Mouse (Mus musculus) CH12.LX (cell line): ENCODE measurements around the gene Lrrc61. TPM values are rescaled to one million over a fixed set of nuclear protein-coding genes. Genes with fewer than 3 reads are reported as not detected.

ENCODE experiments used
- DNase-seq: peaks from one replicate; pipeline ENCODE4 v3.0.0-alpha.2; 2013; ENCODE audit errors: extremely low read depth
- H3K27ac ChIP-seq: 2 replicates; pipeline ENCODE4 v1.5.1; 2012; ENCODE audit warnings: low read depth, mild to moderate bottlenecking, control low read depth, moderate library complexity; ENCODE audit not compliant: insufficient read depth
- H3K27me3 ChIP-seq: replicated peaks from 2 replicates; pipeline ENCODE3; 2012; ENCODE audit warnings: inconsistent platforms
- H3K36me3 ChIP-seq, 2 experiments: replicated peaks in 1 of 2; 2 replicates each; pipeline versions ENCODE3 to v1.6.1; 2012; ENCODE audit warnings: inconsistent platforms in 1 of 2, low read length in 1 of 2, mild to moderate bottlenecking in 1 of 2, mixed read lengths in 1 of 2, moderate library complexity in 1 of 2; ENCODE audit not compliant: control insufficient read depth in 1 of 2, insufficient read depth in 1 of 2
- H3K4me1 ChIP-seq, 2 experiments: 2 replicates each; pipeline ENCODE4 v1.6.1; 2012; ENCODE audit warnings: inconsistent platforms in 1 of 2, moderate library complexity in 1 of 2; ENCODE audit not compliant: insufficient read depth in 2 of 2, control insufficient read depth in 1 of 2
- H3K4me2 ChIP-seq: 2 replicates; pipeline ENCODE4 v1.6.1; 2012; ENCODE audit warnings: low read depth, mild to moderate bottlenecking, control low read depth; ENCODE audit not compliant: poor library complexity, insufficient read depth, severe bottlenecking
- H3K4me3 ChIP-seq, 3 experiments: fragments of 150-350 bp in 1 of 3; sonication (generic) in 1 of 3; replicated peaks in 1 of 3; 2 replicates each; pipeline versions ENCODE3 to v1.5.1; 2011 to 2012; ENCODE audit warnings: low read depth in 2 of 3, low read length in 2 of 3, mild to moderate bottlenecking in 2 of 3, moderate library complexity in 2 of 3, control low read depth in 1 of 3, improper control_type of control experiment in 1 of 3, inconsistent platforms in 1 of 3, mixed read lengths in 1 of 3; ENCODE audit not compliant: poor library complexity in 1 of 3
- H3K79me2 ChIP-seq: replicated peaks from 2 replicates; pipeline ENCODE4 v1.6.1; 2012; ENCODE audit warnings: mild to moderate bottlenecking, moderate library complexity; ENCODE audit not compliant: control insufficient read depth, poor library complexity, insufficient read depth, severe bottlenecking; ENCODE audit errors: extremely low read depth
- H3K9ac ChIP-seq: 2 replicates; pipeline ENCODE4 v1.6.1; 2012; ENCODE audit warnings: low read depth, mild to moderate bottlenecking, control low read depth, moderate library complexity; ENCODE audit not compliant: insufficient read depth
- H3K9me3 ChIP-seq: replicated peaks from 2 replicates; pipeline ENCODE3; 2012; ENCODE audit warnings: low read length, inconsistent platforms, mixed read lengths
- BHLHE40 ChIP-seq: IDR thresholded peaks from 2 replicates; pipeline ENCODE4 v1.6.1; 2011; ENCODE audit warnings: mild to moderate bottlenecking, low read depth, low read length, improper control_type of control experiment
- CHD2 ChIP-seq: IDR thresholded peaks from 2 replicates; pipeline ENCODE4 v1.6.1; 2011; ENCODE audit warnings: low read length, improper control_type of control experiment
- CTCF ChIP-seq, 2 experiments: IDR thresholded peaks in 1 of 2; conservative IDR thresholded peaks in 1 of 2; 2 replicates each; pipeline ENCODE4 v1.5.1; 2011 to 2012; ENCODE audit warnings: low read depth in 2 of 2, low read length in 2 of 2, improper control_type of control experiment in 1 of 2, inconsistent platforms in 1 of 2, mild to moderate bottlenecking in 1 of 2, moderate library complexity in 1 of 2
- E2F4 ChIP-seq: IDR thresholded peaks from 2 replicates; pipeline ENCODE4 v1.6.1; 2011; ENCODE audit warnings: low read depth, low read length, improper control_type of control experiment; ENCODE audit not compliant: insufficient replicate concordance
- GABPA ChIP-seq: IDR thresholded peaks from 2 replicates; pipeline ENCODE4 v1.6.1; 2012; ENCODE audit warnings: low read depth, low read length, improper control_type of control experiment, inconsistent platforms; ENCODE audit not compliant: insufficient replicate concordance
- HCFC1 ChIP-seq: IDR thresholded peaks from 2 replicates; pipeline ENCODE4 v1.6.1; 2012; ENCODE audit warnings: low read depth, mild to moderate bottlenecking, inconsistent platforms, low read length, improper control_type of control experiment
- IRF4 ChIP-seq: IDR thresholded peaks from 2 replicates; pipeline ENCODE4 v1.6.1; 2014; ENCODE audit warnings: low read depth, mild to moderate bottlenecking, inconsistent platforms, low read length, improper control_type of control experiment
- JUN ChIP-seq: IDR thresholded peaks from 2 replicates; pipeline ENCODE4 v1.6.1; 2011; ENCODE audit warnings: low read depth, mild to moderate bottlenecking, low read length, improper control_type of control experiment, moderate library complexity; ENCODE audit not compliant: insufficient read depth
- JUND ChIP-seq: conservative IDR thresholded peaks from 2 replicates; pipeline ENCODE4 v1.6.1; 2011; ENCODE audit warnings: low read depth, low read length, improper control_type of control experiment
- KAT2A ChIP-seq: IDR thresholded peaks from 2 replicates; pipeline ENCODE4 v1.6.1; 2012; ENCODE audit warnings: low read length, improper control_type of control experiment, inconsistent platforms; ENCODE audit not compliant: insufficient replicate concordance
- MAFK ChIP-seq: IDR thresholded peaks from 2 replicates; pipeline ENCODE4 v1.6.1; 2011; ENCODE audit warnings: low read length, improper control_type of control experiment; ENCODE audit not compliant: insufficient replicate concordance
- MAZ ChIP-seq: IDR thresholded peaks from 2 replicates; pipeline ENCODE4 v1.6.1; 2012; ENCODE audit warnings: low read depth, mild to moderate bottlenecking, inconsistent platforms, low read length, improper control_type of control experiment, moderate library complexity
- MXI1 ChIP-seq: IDR thresholded peaks from 2 replicates; pipeline ENCODE4 v1.6.1; 2011; ENCODE audit warnings: mild to moderate bottlenecking, low read depth, low read length, improper control_type of control experiment
- NRF1 ChIP-seq: IDR thresholded peaks from 2 replicates; pipeline ENCODE4 v1.6.1; 2014; ENCODE audit warnings: low read depth, mild to moderate bottlenecking, inconsistent platforms, low read length, improper control_type of control experiment, moderate library complexity
- PAX5 ChIP-seq: IDR thresholded peaks from 2 replicates; pipeline ENCODE4 v1.6.1; 2012; ENCODE audit warnings: low read length, inconsistent platforms, mixed read lengths
- POLR2A ChIP-seq: IDR thresholded peaks from 2 replicates; pipeline ENCODE4 v1.6.1; 2011; ENCODE audit warnings: low read depth, mild to moderate bottlenecking, improper control_type of control experiment, low read length
- RAD21 ChIP-seq: IDR thresholded peaks from 2 replicates; pipeline ENCODE4 v1.6.1; 2011; ENCODE audit warnings: low read depth, mild to moderate bottlenecking, low read length, improper control_type of control experiment, moderate library complexity
- RCOR1 ChIP-seq: conservative IDR thresholded peaks from 2 replicates; pipeline ENCODE4 v1.6.1; 2012; ENCODE audit warnings: low read depth, mild to moderate bottlenecking, inconsistent platforms, low read length, improper control_type of control experiment
- SMC3 ChIP-seq: IDR thresholded peaks from 2 replicates; pipeline ENCODE4 v1.6.1; 2011; ENCODE audit warnings: low read depth, low read length, improper control_type of control experiment
- TBP ChIP-seq: conservative IDR thresholded peaks from 2 replicates; pipeline ENCODE4 v1.6.1; 2011; ENCODE audit warnings: low read depth, low read length, improper control_type of control experiment
- TCF12 ChIP-seq: IDR thresholded peaks from 2 replicates; pipeline ENCODE4 v1.6.1; 2014; ENCODE audit warnings: low read depth, mild to moderate bottlenecking, inconsistent platforms, low read length, improper control_type of control experiment
- UBTF ChIP-seq: IDR thresholded peaks from 2 replicates; pipeline ENCODE4 v1.6.1; 2012; ENCODE audit warnings: low read depth, mild to moderate bottlenecking, inconsistent platforms, low read length, improper control_type of control experiment, moderate library complexity
- USF1 ChIP-seq: IDR thresholded peaks from 2 replicates; pipeline ENCODE4 v1.6.1; 2014; ENCODE audit warnings: low read depth, mild to moderate bottlenecking, inconsistent platforms, low read length, improper control_type of control experiment
- USF2 ChIP-seq: conservative IDR thresholded peaks from 2 replicates; pipeline ENCODE4 v1.6.1; 2011; ENCODE audit warnings: low read depth, low read length, improper control_type of control experiment
- ZC3H11A ChIP-seq: IDR thresholded peaks from 2 replicates; pipeline ENCODE4 v1.6.1; 2012; ENCODE audit warnings: low read depth, mild to moderate bottlenecking, inconsistent platforms, low read length, improper control_type of control experiment
- ZKSCAN1 ChIP-seq: IDR thresholded peaks from 2 replicates; pipeline ENCODE4 v1.6.1; 2012; ENCODE audit warnings: low read depth, inconsistent platforms, low read length, improper control_type of control experiment, borderline replicate concordance
- ZMIZ1 ChIP-seq: IDR thresholded peaks from 2 replicates; pipeline ENCODE4 v1.6.1; 2012; ENCODE audit warnings: low read depth, mild to moderate bottlenecking, inconsistent platforms, low read length, improper control_type of control experiment
- ZNF384 ChIP-seq: IDR thresholded peaks from 2 replicates; pipeline ENCODE4 v1.6.1; 2012; ENCODE audit warnings: low read depth, low read length, improper control_type of control experiment, inconsistent platforms
- dilution Hi-C: fragments of 300-500 bp; cut with MboI; formaldehyde crosslinking; loops from 2 replicates; pipeline ENCODE4 v1.14.3; 2020; ENCODE audit warnings: low sequenced_read_pairs; ENCODE audit not compliant: extremely low pct_unique_long_range_greater_than_20kb, extremely low pct_ligation_motif_present
- in situ Hi-C: fragments of 300-500 bp; cut with MboI; formaldehyde crosslinking; loops from 3 replicates; pipeline ENCODE4 v1.14.3; 2019; ENCODE audit warnings: low sequenced_read_pairs, low pct_ligation_motif_present, low pct_unique_long_range_greater_than_20kb, mixed read lengths
- polyA plus RNA-seq: library from polyadenylated mRNA; unstranded; fragments of >175 nt; gene quantifications from 2 replicates; pipeline ENCODE4 v1.2.1, GENCODE M21; 2012; ENCODE audit warnings: low read depth; ENCODE audit not compliant: insufficient read length
- total RNA-seq, 2 experiments: library from RNA; depleted of rRNA; stranded (reverse); fragments of 300-350 nt in 1 of 2; fragments of >200 nt in 1 of 2; gene quantifications; 2 replicates each; pipeline ENCODE4 v1.2.3; 2012 to 2014

Gene Lrrc61
- total and polyA plus RNA-seq, 3 experiments, result 5.6 to 14.2 (median 13.7) TPM

GRCm38 (mm10) chr6:48572014-48572413 lies 17.4 kb downstream of the Lrrc61 start:
- no peak for DNase-seq
- TF ChIP-seq NRF1, result no peak
- no peak for TF ChIP-seq HCFC1
- no peak for TF ChIP-seq UBTF
- TF ChIP-seq CHD2, result no peak
- TF ChIP-seq USF2, result no peak
- TF ChIP-seq ZKSCAN1, result no peak
- no peak for TF ChIP-seq RCOR1
- no peak for TF ChIP-seq RAD21
- TF ChIP-seq SMC3, result no peak
- no peak for TF ChIP-seq TCF12
- no peak for TF ChIP-seq PAX5
- TF ChIP-seq CTCF (conservative IDR thresholded peaks at IDR 0.05 in 1 of 2, IDR thresholded peaks at IDR 0.05 in 1 of 2; ENCODE audit: low read depth in 2 of 2, low read length in 2 of 2), result no peak
- no peak for TF ChIP-seq MAZ
- TF ChIP-seq KAT2A, result no peak
- no peak for TF ChIP-seq USF1
- TF ChIP-seq, all 38 proteins: peak for 0
- H3K27me3 ChIP-seq, result no peaks in the 10 kb centered on the region
- no peaks in the 10 kb centered on the region for H3K79me2 ChIP-seq
- dilution Hi-C loops, result no loop called here
- in situ Hi-C loops, result no loop called here
- H3K9me3 ChIP-seq, result no peaks in the 10 kb centered on the region
- peaks cover 0 to 13% of the 10 kb centered on the region in 2 experiments for H3K36me3 ChIP-seq
- no peak overlapping the region for H3K9ac ChIP-seq
- no peak overlapping the region for H3K27ac ChIP-seq
- H3K4me1 ChIP-seq, result peaks cover 0 to 6% of the 10 kb centered on the region in 2 experiments; a peak in 1 of 4 replicates
- no peak overlapping the region for H3K4me2 ChIP-seq
- no peak overlapping the region for H3K4me3 ChIP-seq

- no peak for DNase-seq
- in situ Hi-C loops (no loop called here), dilution Hi-C loops (no loop called here)
- Histone ChIP-seq H3K36me3 (peaks cover 0 to 13% of the 10 kb centered on the region in 2 experiments), H3K9me3 (no peaks in the 10 kb centered on the region), H3K27ac (no peak within 1 kb of the TSS), H3K9ac (no peak within 1 kb of the TSS), H3K79me2 (no peaks in the 10 kb centered on the region), H3K4me3 (no peak within 1 kb of the TSS), H3K27me3 (no peaks in the 10 kb centered on the region), H3K4me2 (no peak within 1 kb of the TSS), H3K4me1 (peaks cover 0 to 6% of the 10 kb centered on the region in 2 experiments; a peak in 1 of 4 replicates)
- TF ChIP-seq IRF4 (no peak), ZNF384 (no peak), ZC3H11A (no peak), ZMIZ1 (no peak), CTCF (conservative IDR thresholded peaks at IDR 0.05 in 1 of 2, IDR thresholded peaks at IDR 0.05 in 1 of 2; ENCODE audit: low read depth in 2 of 2, low read length in 2 of 2) (no peak), TCF12 (no peak), POLR2A (no peak), MAFK (no peak), MXI1 (no peak), USF2 (no peak), RCOR1 (no peak), E2F4 (no peak), BHLHE40 (no peak), GABPA (no peak), TBP (no peak), JUND (no peak), JUN (no peak), UBTF (no peak)
These were observed 18.0 kb downstream of the Lrrc61 start, which contains the start of gene Rarres2 for GRCm38 (mm10) chr6:48572572-48573061. Gene Rarres2, minus strand, starts transcription at chr6:48572789.
